Mouse (Mus musculus): ENCODE measurements around the gene Asb10.
A peak's percentile ranks its signal among the peaks of the same experiment; 100 is the strongest.
"Not testable (repeated sequence)": the region's sequence is repeated elsewhere in the genome, so short reads cannot be mapped to it uniquely, and the experiment has no call there.

Asb10 gene

DNA sequence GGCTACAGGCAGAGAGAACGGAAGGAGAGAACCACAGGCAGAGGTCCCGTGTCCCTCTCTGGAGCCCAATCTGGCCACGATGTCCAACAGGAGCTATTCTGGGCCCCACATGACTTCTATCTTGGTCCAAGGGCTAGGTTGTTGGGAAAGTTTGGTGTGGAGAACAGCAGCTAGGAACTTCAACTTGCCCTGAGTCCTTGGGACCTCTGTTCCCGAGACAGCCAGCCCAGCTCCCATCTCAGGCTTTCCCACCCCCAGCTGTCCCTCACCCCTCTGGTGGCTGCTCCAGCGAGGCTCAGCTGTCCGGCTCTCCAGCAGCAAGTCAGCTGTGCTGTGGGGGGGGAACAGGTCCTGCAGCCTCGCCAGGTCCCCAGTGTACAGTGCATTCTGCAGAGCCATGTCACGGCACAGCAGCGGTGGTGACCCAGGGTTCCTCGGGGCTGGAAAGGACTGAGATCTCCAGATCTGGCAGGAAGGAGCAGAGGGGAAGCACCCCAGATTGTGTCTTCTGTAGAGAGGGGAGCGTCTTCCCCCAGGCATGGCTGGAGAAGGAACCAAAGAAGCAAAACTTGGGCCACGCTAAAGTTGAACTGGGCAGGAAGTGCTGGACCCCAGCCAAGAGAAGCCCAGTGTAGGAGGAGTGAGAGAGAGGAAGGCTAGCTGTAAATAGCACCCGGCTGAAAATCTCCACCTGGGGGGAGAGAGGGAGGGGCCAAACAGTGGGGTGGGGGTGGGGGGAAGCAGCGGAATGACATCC is at the start of gene Asb10:
Gene Asb10 (minus strand): TSS at position 592 of the 757 bp plus-strand sequence.
- peak; percentile 91 for DNase-seq (ENCODE audit: low read depth, low spot score)

DNA sequence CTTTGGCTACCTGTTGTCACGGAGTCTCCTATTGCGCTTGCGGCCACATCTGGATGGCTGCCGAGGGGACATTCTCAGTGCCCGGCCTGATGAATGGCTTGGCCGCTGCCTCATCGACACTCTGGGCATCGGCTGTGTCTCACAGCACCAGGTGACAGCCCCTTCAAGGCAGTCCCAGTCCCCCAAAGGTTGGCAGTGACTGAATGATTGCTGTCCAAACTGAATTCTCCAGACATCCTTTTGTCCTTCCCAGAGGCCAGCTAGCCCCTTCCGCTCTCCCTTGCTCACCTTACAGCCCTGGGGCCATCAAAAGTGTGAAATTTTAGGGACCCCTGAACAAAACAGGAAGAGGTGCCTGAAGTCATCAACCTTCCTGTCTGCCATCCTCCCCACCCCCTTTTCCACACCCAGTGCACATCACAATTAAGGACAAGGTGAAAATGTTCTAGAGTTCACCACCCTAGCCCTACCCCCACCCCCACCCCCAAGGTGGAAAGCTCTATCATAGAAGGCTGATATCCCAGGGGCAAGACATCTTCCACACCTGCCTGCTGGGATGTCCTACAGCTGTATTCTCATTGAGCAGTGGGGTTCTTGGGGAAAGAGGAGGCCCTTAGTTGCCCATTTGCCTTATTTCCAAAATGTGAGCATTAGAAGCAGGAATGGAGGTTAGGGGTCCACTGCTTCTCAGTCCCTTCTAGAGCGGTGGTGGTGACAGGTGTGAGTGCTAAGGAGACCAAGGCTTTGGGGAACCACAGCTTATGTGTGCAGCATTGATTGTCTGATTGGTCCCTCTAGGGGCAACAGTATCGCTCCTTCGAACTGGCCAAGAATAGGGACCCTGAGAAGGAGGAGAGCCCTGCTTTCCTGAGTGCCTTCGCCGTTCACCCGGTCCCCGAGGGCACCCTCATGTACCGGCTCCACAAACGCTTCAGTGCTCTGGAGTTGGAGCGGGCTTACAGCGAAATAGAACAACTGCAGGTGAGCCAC is 49.0 kb upstream of the Asb10 start:
- DNase-seq (ENCODE audit: low read depth, low spot score): no peak

DNA sequence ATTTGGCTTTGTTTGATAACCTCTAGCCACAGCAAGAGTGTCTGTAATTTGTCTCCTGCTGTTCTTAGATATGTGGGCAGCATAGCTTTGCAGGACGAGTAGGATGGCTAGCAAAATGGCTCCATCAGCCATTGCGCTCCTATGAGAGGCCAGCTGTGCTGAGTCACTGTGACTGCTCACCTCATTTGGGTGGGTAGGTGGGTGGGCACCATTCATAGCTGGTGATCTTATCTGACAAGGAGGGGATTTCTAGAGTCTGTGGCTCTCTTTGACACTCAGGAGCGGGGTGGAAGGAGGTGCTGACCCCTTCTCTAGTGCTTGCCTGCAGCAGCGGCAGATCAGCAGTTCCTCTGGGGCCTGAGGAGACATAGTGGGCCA is 46.4 kb upstream of the Asb10 start:
- DNase-seq (ENCODE audit: low read depth, low spot score): no peak

DNA sequence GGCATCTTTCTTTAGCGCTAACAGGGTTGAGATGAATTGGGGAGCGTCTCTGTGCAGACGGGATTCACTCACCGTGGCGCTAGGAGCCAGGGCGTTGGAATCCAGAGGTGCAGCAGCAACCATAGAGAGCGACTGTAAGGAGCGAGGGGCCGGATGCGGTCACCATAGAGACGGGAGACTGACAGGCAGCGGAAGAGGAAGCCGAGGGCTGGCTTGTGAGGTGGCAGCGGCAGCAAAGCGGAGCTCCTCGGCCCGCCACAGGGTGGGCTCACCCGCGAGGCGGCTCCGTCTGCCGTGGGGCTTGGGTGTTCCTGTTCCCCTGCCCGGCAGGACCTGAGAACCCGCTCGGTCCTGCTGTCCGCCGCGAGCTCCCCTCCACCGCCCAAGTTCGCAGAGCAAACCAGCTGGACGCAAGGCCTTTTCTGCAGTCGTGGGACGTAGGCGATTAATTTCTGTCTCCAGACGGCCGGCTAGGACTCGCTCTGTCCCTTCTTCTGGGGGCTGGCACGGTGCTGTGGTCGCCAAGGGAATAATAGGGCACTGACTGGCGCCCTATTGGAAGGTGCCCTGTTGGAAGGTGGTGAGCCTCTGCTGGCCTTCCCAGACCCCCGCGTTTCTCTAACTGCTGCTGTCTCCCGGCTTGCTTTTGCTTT is 45.9 kb upstream of the Asb10 start, which contains the start of gene Chpf2:
Gene Chpf2 (plus strand): TSS at position 195 of the 653 bp plus-strand sequence.
- DNase-seq (ENCODE audit: low read depth, low spot score): peak; percentile 79

DNA sequence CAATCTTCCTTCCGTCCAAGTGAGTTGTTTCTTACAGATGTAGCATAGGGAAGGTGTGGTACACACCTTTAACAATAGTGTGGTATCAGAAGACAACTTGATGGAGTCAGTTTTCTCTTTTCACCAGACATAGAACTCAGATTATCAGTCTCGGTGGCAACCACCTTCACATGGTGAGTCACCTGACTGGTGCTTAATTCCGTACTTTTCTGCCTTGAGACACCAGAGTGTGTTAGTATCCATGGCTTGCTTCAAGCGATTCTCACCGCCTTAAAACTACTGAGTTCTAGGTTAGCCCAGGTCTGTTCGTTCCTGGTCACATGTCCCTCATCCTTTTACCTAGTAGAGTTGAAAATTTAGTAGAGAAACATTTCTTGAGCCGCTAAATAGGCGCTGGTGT is 45.3 kb upstream of the Asb10 start:
- no peak for DNase-seq (ENCODE audit: low read depth, low spot score)

DNA sequence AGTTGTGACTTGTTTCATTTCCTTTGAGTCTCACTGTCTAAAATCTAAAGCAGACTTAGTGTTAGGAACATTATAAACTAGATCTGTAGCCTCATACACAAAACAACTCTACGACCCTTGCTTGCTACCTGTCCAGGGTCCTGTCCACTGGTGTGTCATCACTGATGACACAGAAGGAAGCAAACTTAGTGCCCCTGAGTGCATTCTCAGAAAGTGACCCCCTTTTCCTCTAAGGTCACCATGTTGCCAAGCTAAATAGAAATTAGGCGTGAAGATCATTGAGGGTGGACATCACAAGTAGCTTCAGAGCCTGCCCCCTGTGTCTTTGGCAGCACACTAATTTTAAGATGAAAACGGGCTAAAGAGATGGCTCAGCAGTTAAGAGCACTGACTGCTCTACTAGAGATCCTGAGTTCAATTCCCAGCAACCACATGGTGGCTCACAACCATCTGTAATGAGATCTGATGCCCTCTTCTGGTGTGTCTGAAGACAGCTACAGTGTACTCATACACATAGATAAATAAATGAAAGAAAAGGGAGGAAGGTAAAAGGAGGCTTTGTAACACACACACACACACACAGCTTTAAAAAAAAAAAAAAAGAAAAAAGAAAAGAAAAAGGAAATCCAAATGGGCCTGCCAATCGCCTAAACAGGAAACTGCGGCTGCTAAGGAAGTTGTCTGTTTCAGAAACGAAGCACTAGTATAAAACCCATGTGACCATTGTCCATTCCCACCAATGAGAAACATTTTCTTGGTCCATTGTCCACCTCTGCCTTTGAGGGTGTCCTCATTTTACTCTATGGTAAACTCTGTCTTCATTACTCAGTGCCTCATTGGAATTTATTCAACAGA is 37.6 kb upstream of the Asb10 start:
- DNase-seq (ENCODE audit: low read depth, low spot score): no peak

DNA sequence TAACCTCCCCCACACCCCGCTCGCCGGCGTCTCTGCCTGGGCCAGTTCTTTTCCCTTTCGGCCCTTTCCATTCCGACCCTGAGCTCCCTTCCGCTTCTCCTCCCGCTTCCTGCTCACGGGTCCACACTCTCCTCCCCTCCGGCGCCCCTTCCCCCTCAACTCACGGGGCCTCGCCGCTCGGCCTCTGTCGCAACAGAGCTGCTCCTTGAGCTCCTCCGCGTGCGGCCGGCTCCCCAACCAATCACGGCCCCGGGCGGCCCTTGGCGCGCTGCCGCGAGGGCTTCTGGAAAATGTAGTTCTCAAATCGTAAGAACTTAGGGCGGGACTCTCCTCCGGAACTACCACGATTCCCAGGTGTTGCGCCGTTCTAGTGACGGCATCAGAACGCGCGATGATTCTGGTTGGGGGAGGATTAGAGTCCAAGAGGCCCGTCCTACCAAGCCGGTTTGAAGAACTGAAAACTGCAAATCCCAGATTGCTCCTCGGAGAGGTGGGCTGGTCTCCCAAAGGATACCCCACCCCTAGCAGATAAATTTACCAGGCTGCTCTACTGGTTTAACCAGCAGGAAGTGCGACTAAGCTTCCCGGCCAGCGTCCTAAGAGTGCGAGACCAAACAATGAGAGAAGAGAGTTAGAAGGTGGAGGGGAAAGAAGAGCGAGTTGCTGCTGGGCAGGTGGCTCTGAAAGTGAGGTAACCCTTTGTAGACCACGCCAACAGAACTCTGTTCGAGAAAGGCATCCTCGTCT is 36.6 kb upstream of the Asb10 start, which contains the start of gene Abcf2:
Gene Abcf2 (minus strand): TSS at position 285 of the 747 bp plus-strand sequence.
- peak; percentile 100 for DNase-seq (ENCODE audit: low read depth, low spot score)

DNA sequence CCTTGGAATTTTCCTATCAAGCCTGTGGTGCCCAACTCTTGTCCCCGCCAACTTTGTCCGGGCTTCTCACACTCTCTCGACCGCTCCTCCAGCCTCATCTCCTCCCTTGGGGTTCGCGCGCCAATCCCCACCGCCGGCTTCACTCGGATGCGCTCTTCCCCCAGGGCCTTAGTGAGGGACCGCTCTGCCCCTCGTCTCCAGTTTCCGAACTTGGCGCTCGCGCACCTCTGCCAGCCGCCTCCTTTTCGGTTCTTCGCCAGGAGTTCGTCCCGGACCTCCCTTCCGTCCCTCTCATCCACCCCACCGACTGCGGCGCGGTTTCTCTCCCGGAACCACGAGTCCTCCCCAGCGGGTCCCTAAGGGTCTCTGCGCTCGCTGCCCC is 36.0 kb upstream of the Asb10 start:
- no peak for DNase-seq (ENCODE audit: low read depth, low spot score)

GRCm38 (mm10) chr5:24575948-24576347 is 35.2 kb upstream of the Asb10 start:
- no peak for DNase-seq (ENCODE audit: low read depth, low spot score)

DNA sequence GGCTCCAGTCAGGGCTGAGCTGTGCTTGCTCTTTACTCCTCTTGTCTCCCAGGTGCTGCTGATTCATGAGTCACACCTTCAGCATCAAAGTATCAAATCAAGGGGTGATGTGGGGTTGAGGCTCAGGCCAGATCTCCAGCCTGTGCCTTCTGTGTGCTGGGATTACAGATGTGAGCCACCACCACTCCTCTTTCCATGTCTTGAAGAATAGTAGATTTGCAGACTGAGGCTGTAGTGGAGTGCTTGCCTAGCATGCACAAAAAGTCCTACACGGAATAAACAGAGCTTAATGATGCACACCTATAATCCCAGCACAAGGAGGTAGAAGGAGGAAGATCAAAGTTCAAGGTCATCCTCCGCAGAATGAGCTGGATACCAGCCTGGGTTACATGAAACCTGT is 15.9 kb upstream of the Asb10 start, which contains the start of gene 4931409K22Rik:
Gene 4931409K22Rik (minus strand): TSS at position 101 of the 400 bp plus-strand sequence.
- no peak for DNase-seq (ENCODE audit: low read depth, low spot score)

- not testable (repeated sequence) for DNase-seq (ENCODE audit: low read depth, low spot score)
These were observed 14.6 kb upstream of the Asb10 start for GRCm38 (mm10) chr5:24555335-24555734.

DNA sequence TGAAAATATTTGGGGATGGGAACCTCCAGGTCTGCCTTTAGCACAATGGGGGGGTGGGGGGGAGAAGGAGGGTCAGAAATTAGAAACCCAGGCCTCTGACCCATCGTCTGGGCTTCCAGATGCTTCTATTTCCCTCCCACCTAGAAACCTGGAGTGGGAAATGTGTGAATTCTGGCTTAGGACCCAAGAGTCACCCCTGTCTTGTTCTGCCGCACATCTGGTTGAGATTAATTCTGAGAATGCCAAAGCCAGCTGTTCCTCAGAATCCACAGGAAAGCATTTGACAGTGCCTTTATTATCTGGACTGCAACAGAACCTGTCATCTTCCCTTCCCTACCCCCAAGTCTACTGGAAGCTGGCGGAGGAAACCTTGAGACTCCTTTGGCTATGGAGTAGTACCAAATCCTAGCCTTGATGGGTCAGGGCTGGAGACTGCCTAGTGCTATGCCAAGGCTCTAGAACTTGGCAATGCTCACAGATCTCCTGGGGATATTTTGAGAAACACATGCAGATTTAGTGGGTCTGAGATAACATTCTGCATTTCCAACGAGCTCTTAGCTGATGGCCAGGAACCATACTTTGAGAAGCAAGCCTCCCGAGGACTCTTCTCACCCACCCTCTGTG is 13.0 kb upstream of the Asb10 start:
- DNase-seq (ENCODE audit: low read depth, low spot score): no peak

DNA sequence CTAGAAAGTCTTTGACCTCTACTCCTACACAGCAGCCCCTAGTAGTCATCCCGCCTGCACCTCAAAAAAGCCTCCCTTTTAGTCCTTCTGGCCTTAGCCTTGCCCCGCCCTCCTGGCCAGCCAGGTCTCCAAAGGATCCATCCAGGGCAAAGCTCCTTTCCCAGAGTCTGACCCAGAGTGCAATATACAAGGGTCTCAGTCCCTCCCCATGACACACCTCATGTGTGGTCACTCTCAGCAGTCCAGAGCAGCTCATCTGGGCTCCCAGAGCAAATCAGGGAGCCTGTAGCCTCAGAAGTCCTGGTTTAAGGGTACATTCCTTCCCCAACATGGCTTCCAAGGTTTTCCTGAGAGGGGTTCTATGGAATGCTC is 10.5 kb upstream of the Asb10 start:
- no peak for DNase-seq (ENCODE audit: low read depth, low spot score)

DNA sequence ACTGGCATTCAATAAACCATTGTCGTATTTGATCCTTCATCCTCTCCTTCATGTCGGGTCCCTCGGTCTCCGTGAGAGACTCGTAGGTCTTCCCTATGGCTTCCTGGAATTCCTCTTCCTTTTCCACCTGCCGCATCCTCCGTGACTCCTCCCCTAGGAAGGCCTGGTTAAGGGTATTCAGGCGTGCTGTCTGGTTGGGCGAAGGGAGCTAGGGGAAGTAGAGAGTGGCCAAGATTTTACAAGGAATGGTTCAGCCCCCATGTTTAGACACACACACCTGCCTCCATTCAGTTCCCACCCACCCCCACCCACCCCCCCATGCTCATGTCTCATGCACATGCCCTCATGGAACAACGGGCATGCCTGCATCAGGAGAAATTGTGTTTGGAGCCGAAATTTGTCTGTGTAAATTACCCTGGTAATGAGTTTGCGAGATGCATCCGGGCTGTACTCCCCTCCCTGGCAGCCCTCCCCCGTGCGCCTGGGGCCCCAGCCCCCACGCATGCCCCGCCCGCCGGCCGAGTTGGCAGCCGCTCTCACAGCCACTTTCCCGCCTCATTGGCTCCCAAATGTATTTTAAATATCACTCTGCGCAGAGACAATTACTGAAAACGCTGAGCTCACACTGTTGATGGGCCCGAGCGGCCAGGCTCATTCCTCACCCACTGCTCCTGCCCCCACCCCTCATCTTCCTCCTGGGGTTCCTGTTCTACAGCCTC is 10.0 kb upstream of the Asb10 start:
- DNase-seq (ENCODE audit: low read depth, low spot score): no peak

GRCm38 (mm10) chr5:24542643-24543042 is 1.9 kb upstream of the Asb10 start:
- no peak for DNase-seq (ENCODE audit: low read depth, low spot score)

GRCm38 (mm10) chr5:24541144-24541569 is 379 bp upstream of the Asb10 start:
- DNase-seq (ENCODE audit: low read depth, low spot score): no peak

GRCm38 (mm10) chr5:24539571-24540296 is 1.0 kb downstream of the Asb10 start:
- no peak for DNase-seq (ENCODE audit: low read depth, low spot score)

- peak; percentile 72 for DNase-seq (ENCODE audit: low read depth, low spot score)
These were observed 3.2 kb downstream of the Asb10 start for GRCm38 (mm10) chr5:24537618-24538017.
